Mouse (Mus musculus): Measurements from ENCODE around the gene Ppl. TPM values are rescaled to one million over a fixed set of nuclear protein-coding genes. Genes with fewer than 3 reads are reported as not detected.

Gene Ppl
- polyA plus RNA-seq, 1 experiment from 2014 or later = 1.1 TPM

GRCm38 (mm10) chr16:5085196-5085595 lies 47.0 kb downstream of the Ppl start:
- Histone ChIP-seq H3K27ac (ENCODE audit: low read depth, low read length) (no peak overlapping the region), H3K9me3 (ENCODE audit: control insufficient read depth, low read length) (no peaks in the 10 kb centered on the region), H3K27me3 (replicated peaks; ENCODE audit: control insufficient read depth, insufficient read depth, low read length) (no peaks in the 10 kb centered on the region), H3K9ac (ENCODE audit: low read depth, low read length) (no peak overlapping the region), H3K4me1 (replicated peaks; ENCODE audit: control insufficient read depth, insufficient read depth, low read length) (no peaks in the 10 kb centered on the region), H3K4me3 (ENCODE audit: low read depth, low read length) (no peak overlapping the region), H3K4me2 (no peak overlapping the region), H3K36me3 (ENCODE audit: control insufficient read depth, insufficient read depth, low read length) (peaks cover 27% of the 10 kb centered on the region)
- no peak for ATAC-seq (replicated peaks; ENCODE audit: low FRiP score)
- WGBS = 90% methylated on average over 4 of the region's 4 CpGs
- DNase-seq (ENCODE audit: low spot score) = no peak

GRCm38 (mm10) chr16:5074341-5074740 lies 57.9 kb downstream of the Ppl start:
- no peaks in the 10 kb centered on the region for H3K27me3 ChIP-seq (replicated peaks; ENCODE audit: control insufficient read depth, insufficient read depth, low read length)
- ATAC-seq (replicated peaks; ENCODE audit: low FRiP score) (no peak), DNase-seq (ENCODE audit: low spot score) (no peak)
- H3K4me3 ChIP-seq (ENCODE audit: low read depth, low read length) = no peak overlapping the region
- H3K27ac ChIP-seq (ENCODE audit: low read depth, low read length) = no peak overlapping the region
- H3K4me1 ChIP-seq (replicated peaks; ENCODE audit: control insufficient read depth, insufficient read depth, low read length) = no peaks in the 10 kb centered on the region
- H3K4me2 ChIP-seq = no peak overlapping the region
- peaks cover 37% of the 10 kb centered on the region for H3K36me3 ChIP-seq (ENCODE audit: control insufficient read depth, insufficient read depth, low read length)
- WGBS = 90% methylated on average over 5 of the region's 5 CpGs
- H3K9me3 ChIP-seq (ENCODE audit: control insufficient read depth, low read length) = no peaks in the 10 kb centered on the region
- no peak overlapping the region for H3K9ac ChIP-seq (ENCODE audit: low read depth, low read length)

- no peak overlapping the region for H3K9ac ChIP-seq (ENCODE audit: low read depth, low read length)
These were observed 60.2 kb downstream of the Ppl start for GRCm38 (mm10) chr16:5071974-5072373.

GRCm38 (mm10) chr16:5070321-5070720 lies 61.9 kb downstream of the Ppl start:
- ATAC-seq (replicated peaks; ENCODE audit: low FRiP score) (no peak), DNase-seq (ENCODE audit: low spot score) (no peak)
- Histone ChIP-seq H3K4me2 (no peak overlapping the region), H3K4me3 (ENCODE audit: low read depth, low read length) (no peak overlapping the region), H3K9me3 (ENCODE audit: control insufficient read depth, low read length) (no peaks in the 10 kb centered on the region), H3K9ac (ENCODE audit: low read depth, low read length) (no peak overlapping the region), H3K36me3 (ENCODE audit: control insufficient read depth, insufficient read depth, low read length) (peaks cover 24% of the 10 kb centered on the region), H3K27ac (ENCODE audit: low read depth, low read length) (no peak overlapping the region), H3K27me3 (replicated peaks; ENCODE audit: control insufficient read depth, insufficient read depth, low read length) (no peaks in the 10 kb centered on the region), H3K4me1 (replicated peaks; ENCODE audit: control insufficient read depth, insufficient read depth, low read length) (no peaks in the 10 kb centered on the region)
- 87% methylated on average over 3 of the region's 3 CpGs for WGBS

More at GRCm38 (mm10) chr16:5071974-5072373, 60.2 kb downstream of the Ppl start:
- no peaks in the 10 kb centered on the region for H3K9me3 ChIP-seq (ENCODE audit: control insufficient read depth, low read length)
- ATAC-seq (replicated peaks; ENCODE audit: low FRiP score) = no peak
- no peak overlapping the region for H3K27ac ChIP-seq (ENCODE audit: low read depth, low read length)
- H3K4me2 ChIP-seq = no peak overlapping the region
- no peak for DNase-seq (ENCODE audit: low spot score)
- H3K4me1 ChIP-seq (replicated peaks; ENCODE audit: control insufficient read depth, insufficient read depth, low read length) = no peaks in the 10 kb centered on the region
- no peak overlapping the region for H3K4me3 ChIP-seq (ENCODE audit: low read depth, low read length)
- 88% methylated on average over 7 of the region's 7 CpGs for WGBS
- no peaks in the 10 kb centered on the region for H3K27me3 ChIP-seq (replicated peaks; ENCODE audit: control insufficient read depth, insufficient read depth, low read length)
- peaks cover 29% of the 10 kb centered on the region for H3K36me3 ChIP-seq (ENCODE audit: control insufficient read depth, insufficient read depth, low read length)

- DNase-seq (ENCODE audit: low spot score) = no peak
- no peaks in the 10 kb centered on the region for H3K27me3 ChIP-seq (replicated peaks; ENCODE audit: control insufficient read depth, insufficient read depth, low read length)
- no peak overlapping the region for H3K4me2 ChIP-seq
- no peaks in the 10 kb centered on the region for H3K9me3 ChIP-seq (ENCODE audit: control insufficient read depth, low read length)
- H3K36me3 ChIP-seq (ENCODE audit: control insufficient read depth, insufficient read depth, low read length) = peaks cover 23% of the 10 kb centered on the region
- no peak overlapping the region for H3K4me3 ChIP-seq (ENCODE audit: low read depth, low read length)
- WGBS = 91% methylated on average over 4 of the region's 4 CpGs
- ATAC-seq (replicated peaks; ENCODE audit: low FRiP score) = no peak
- H3K4me1 ChIP-seq (replicated peaks; ENCODE audit: control insufficient read depth, insufficient read depth, low read length) = no peaks in the 10 kb centered on the region
- no peak overlapping the region for H3K27ac ChIP-seq (ENCODE audit: low read depth, low read length)
- no peak overlapping the region for H3K9ac ChIP-seq (ENCODE audit: low read depth, low read length)
These were observed 68.7 kb downstream of the Ppl start for GRCm38 (mm10) chr16:5063472-5063871.

DNA sequence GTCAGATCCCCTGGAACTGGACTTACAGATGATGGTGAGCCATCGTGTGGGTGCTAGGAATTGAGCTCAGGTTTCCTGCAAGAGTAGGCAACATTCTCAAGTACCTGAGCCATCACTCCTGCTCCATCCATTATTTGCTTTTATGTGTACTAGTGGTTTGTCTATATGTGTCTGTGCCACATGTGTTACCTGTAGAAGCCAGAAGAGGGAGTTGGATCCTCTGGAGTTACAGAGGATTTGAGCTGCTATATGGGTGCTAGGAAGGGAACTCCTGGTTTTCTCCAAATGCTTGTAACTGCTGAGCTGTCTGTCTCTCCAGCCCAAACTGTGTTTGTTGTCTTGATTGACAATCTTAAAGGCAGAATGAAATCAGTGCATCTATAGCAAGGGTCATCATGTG lies 74.1 kb downstream of the Ppl start:
- Histone ChIP-seq H3K27me3 (replicated peaks; ENCODE audit: control insufficient read depth, insufficient read depth, low read length) (no peaks in the 10 kb centered on the region), H3K9ac (ENCODE audit: low read depth, low read length) (no peak overlapping the region), H3K36me3 (ENCODE audit: control insufficient read depth, insufficient read depth, low read length) (peaks cover 18% of the 10 kb centered on the region), H3K4me2 (no peak overlapping the region), H3K27ac (ENCODE audit: low read depth, low read length) (no peak overlapping the region), H3K4me3 (ENCODE audit: low read depth, low read length) (no peak overlapping the region), H3K9me3 (ENCODE audit: control insufficient read depth, low read length) (no peaks in the 10 kb centered on the region), H3K4me1 (replicated peaks; ENCODE audit: control insufficient read depth, insufficient read depth, low read length) (no peaks in the 10 kb centered on the region)
- DNase-seq (ENCODE audit: low spot score) (no peak), ATAC-seq (replicated peaks; ENCODE audit: low FRiP score) (no peak; the same call in 1 of the 2 replicates)
- WGBS = 86% methylated on average over 1 of the region's 1 CpGs

DNA sequence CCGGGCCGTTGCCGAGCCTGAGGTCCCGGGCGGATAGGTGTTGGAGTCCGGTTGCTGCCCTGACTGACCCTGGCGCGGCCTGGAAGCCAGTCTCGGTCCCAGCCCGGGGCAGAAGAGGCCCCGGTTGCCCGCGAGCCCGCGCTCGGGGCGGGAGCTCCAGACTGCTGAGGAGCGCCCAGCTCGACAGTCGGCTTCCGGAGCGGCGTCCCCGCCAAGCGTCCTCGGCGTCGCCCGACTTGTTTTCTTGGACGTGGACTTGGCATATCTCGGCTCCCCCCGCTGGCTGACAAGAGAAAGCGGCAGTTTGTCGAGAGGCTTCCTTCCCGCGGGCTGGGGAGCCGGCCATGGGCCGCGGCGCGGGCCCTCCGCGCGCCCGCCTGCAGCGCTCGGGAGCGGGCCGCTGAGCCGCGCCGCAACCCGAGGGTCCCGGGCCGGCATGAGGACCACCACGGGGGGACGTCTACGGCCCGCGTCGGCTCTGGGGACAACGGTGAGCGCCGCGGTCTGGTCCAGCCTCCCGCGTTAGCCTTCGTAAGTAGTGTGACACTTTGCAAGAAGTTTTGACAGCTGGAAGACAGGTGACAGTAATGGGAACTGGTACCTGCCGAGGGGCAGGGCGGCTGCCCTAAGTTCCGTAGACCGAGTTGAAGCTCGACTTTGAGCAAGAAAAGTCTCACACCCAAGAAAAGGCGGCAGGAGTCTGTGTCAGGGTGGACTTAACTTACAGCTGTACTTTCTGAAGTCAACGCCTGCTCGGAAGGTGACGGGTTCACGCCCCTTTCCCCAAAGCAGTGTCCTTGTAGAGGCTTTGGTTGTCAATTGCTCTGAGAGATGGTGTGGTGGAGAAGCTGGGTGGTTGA lies 81.7 kb downstream of the Ppl start:
- Histone ChIP-seq H3K9ac (ENCODE audit: low read depth, low read length) (peak overlapping the region; percentile 90), H3K4me1 (replicated peaks; ENCODE audit: control insufficient read depth, insufficient read depth, low read length) (peaks cover 9% of the 10 kb centered on the region), H3K36me3 (ENCODE audit: control insufficient read depth, insufficient read depth, low read length) (peaks cover 12% of the 10 kb centered on the region), H3K4me3 (ENCODE audit: low read depth, low read length) (peak overlapping the region; percentile 75), H3K27me3 (replicated peaks; ENCODE audit: control insufficient read depth, insufficient read depth, low read length) (no peaks in the 10 kb centered on the region), H3K27ac (ENCODE audit: low read depth, low read length) (peak overlapping the region; percentile 97), H3K9me3 (ENCODE audit: control insufficient read depth, low read length) (no peaks in the 10 kb centered on the region), H3K4me2 (peak overlapping the region; percentile 85)
- DNase-seq (ENCODE audit: low spot score) (peak; percentile 67), ATAC-seq (replicated peaks; ENCODE audit: low FRiP score) (peak; percentile 74)
- under 1% methylated on average over 78 of the region's 78 CpGs for WGBS

GRCm38 (mm10) chr16:5049774-5050234 lies 82.4 kb downstream of the Ppl start, which contains the start of the genes Glyr1 and Ubn1:
TSS of gene Glyr1 (minus strand) at chr16:5049863.
TSS of gene Ubn1 (plus strand) at chr16:5050057.
- under 1% methylated on average over 52 of the region's 56 CpGs for WGBS
- Histone ChIP-seq H3K9me3 (ENCODE audit: control insufficient read depth, low read length) (no peaks in the 10 kb centered on the region), H3K4me3 (ENCODE audit: low read depth, low read length) (peak within 1 kb of the TSS; percentile 75), H3K36me3 (ENCODE audit: control insufficient read depth, insufficient read depth, low read length) (peaks cover 10% of the 10 kb centered on the region), H3K27me3 (replicated peaks; ENCODE audit: control insufficient read depth, insufficient read depth, low read length) (no peaks in the 10 kb centered on the region), H3K27ac (ENCODE audit: low read depth, low read length) (peak within 1 kb of the TSS; percentile 97), H3K9ac (ENCODE audit: low read depth, low read length) (peak within 1 kb of the TSS; percentile 94), H3K4me1 (replicated peaks; ENCODE audit: control insufficient read depth, insufficient read depth, low read length) (peaks cover 9% of the 10 kb centered on the region), H3K4me2 (peak within 1 kb of the TSS; percentile 87)
- peak; percentile 98 for ATAC-seq (replicated peaks; ENCODE audit: low FRiP score)
- DNase-seq (ENCODE audit: low spot score) = peak; percentile 96

Measured in liver, embryonic 11.5 days (tissue).